Mouse (Mus musculus) midbrain, embryonic 15.5 days (tissue): ENCODE measurements at regions not wholly inside any gene's neighbourhood (a gene's known extent, or its start where the extent isn't known, plus 50 kb on each side); places are given as distances from the start of the nearest gene placed in this dataset.
"Not testable (repeated sequence)": the region's sequence is repeated elsewhere in the genome, so short reads cannot be mapped to it uniquely, and the experiment has no call there.

Experiments
- ATAC-seq: fragments of 200-750 bp; cut with Nextera tagmentation; replicated peaks from 2 replicates; pipeline ENCODE4 v1.8.0; 2017; ENCODE audit warnings: moderate TSS enrichment
- H3K27ac ChIP-seq: fragments of 300-500 bp; sonication (generic); 2 replicates; pipeline ENCODE4 v1.5.1; 2015; ENCODE audit warnings: mild to moderate bottlenecking, inconsistent platforms
- H3K27me3 ChIP-seq: fragments of 300-500 bp; sonication (generic); replicated peaks from 2 replicates; pipeline ENCODE4 v1.6.1; 2015; ENCODE audit warnings: inconsistent platforms
- H3K36me3 ChIP-seq: fragments of 300-500 bp; sonication (generic); replicated peaks from 2 replicates; pipeline ENCODE4 v1.6.1; 2015; ENCODE audit warnings: inconsistent platforms
- H3K4me1 ChIP-seq: fragments of 300-500 bp; sonication (generic); 2 replicates; pipeline ENCODE4 v1.6.1; 2015; ENCODE audit warnings: inconsistent platforms
- H3K4me2 ChIP-seq: fragments of 300-500 bp; sonication (generic); 2 replicates; pipeline ENCODE4 v1.6.1; 2015; ENCODE audit warnings: inconsistent platforms, mild to moderate bottlenecking, moderate library complexity
- H3K4me3 ChIP-seq: fragments of 300-500 bp; sonication (generic); 2 replicates; pipeline ENCODE4 v1.5.1; 2015; ENCODE audit warnings: mild to moderate bottlenecking, inconsistent platforms
- H3K9ac ChIP-seq: fragments of 300-500 bp; sonication (generic); 2 replicates; pipeline ENCODE4 v1.6.1; 2015; ENCODE audit warnings: mild to moderate bottlenecking, inconsistent platforms
- H3K9me3 ChIP-seq: fragments of 300-500 bp; sonication (generic); 2 replicates; pipeline ENCODE4 v1.6.1; 2016; ENCODE audit warnings: inconsistent platforms
- WGBS: fragments of 180-500 bp; shearing (Covaris S2); methylation state at CpG from one replicate; pipeline ENCODE4 v1.1.7; 2015; ENCODE audit warnings: mixed read lengths; 5-methylcytosine and 5-hydroxymethylcytosine counted together

DNA sequence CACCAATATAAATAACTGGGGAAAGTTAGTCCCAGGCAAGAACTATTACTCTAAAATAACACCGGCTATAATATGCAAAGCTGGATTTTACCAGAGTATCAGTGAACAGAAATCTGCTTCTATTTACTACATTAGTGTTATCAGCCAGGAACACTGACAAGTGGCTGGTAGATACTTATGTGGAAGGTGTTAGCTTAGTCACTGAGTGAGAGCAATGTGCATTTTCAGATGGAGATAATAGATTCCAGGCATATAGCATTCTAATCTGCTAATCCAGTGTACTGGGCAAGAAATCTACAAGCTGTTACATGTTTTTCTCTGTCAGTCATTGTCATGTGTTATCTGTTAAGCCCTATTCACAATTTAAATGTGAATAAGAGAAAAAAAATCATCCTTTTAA, 1054.6 kb upstream of the Rag2 start:
- not testable (repeated sequence) for H3K9ac ChIP-seq, ATAC-seq
- no CpG with 5 or more reads among the region's 1 CpGs for WGBS

DNA sequence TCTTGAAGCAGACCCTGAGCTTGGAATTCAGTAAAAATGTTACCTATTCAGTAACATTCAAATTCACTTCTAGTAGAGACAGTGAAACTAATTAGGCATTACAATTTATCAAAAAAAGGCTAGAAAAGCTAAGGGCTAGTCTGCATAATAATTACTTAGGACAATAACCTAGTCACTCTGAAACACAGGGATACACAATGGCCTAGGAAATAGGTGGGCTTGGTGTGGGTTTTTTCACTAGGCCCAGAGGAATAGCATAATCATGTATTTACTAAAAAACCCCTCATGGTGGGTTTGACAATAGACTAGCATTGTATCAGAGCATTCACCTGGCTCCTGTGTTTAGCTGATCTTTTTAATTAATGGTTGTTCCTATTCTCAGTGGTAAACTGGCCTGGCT, 1033.9 kb upstream of the Rag2 start:
- H3K4me2 ChIP-seq, ATAC-seq, H3K27ac ChIP-seq, H3K9me3 ChIP-seq, H3K4me1 ChIP-seq, H3K27me3 ChIP-seq, H3K36me3 ChIP-seq, H3K4me3 ChIP-seq, H3K9ac ChIP-seq: not testable (repeated sequence)

More for the DNA sequence above, 1054.6 kb upstream of the Rag2 start:
- not testable (repeated sequence) for H3K36me3 ChIP-seq, H3K9me3 ChIP-seq, H3K4me1 ChIP-seq, H3K4me2 ChIP-seq, H3K27me3 ChIP-seq, H3K27ac ChIP-seq, H3K4me3 ChIP-seq

DNA sequence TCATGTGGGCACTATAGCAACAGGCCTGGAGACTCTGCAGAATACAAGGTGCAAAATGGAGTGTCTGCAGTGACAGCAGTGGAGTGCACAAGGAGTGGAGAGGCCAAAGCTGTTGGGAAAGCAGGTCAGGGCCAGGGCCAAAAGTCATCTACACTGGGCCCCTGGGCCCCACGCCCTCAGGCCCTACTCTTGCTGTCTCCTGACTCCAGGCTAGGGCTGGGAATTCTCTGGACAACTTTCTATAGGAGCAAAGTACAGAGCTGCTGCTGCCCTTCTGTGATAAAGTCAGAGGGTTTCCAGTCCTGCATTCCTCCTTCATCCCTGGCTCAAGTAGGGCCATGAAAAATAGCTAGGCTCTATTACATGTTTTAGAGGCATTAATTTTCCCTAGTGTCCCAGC, 998.3 kb upstream of the Rag2 start:
- not testable (repeated sequence) for H3K27me3 ChIP-seq, H3K36me3 ChIP-seq, ATAC-seq, H3K4me3 ChIP-seq, H3K9me3 ChIP-seq, H3K27ac ChIP-seq, H3K9ac ChIP-seq, H3K4me2 ChIP-seq, H3K4me1 ChIP-seq
- no CpG with 5 or more reads among the region's 1 CpGs for WGBS

DNA sequence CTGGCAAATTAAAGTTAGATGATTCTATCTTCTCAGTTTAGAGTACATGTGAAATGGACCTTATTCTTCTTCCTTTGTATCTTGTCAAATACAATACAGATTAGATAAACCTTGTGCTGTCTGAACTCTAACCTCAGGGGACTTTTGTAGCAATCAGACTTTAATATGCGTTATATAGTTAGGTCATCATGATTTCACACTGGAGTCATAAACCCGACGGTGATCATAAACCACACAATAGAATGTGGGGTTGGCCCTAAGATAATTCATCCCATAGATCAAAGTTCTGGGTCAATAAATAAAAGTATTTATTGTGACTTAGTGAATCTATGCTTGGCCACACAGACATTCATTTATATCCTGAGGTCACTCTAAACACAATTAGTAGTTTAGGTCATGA, 971.8 kb upstream of the Rag2 start:
- WGBS: no CpG with 5 or more reads among the region's 3 CpGs
- H3K27ac ChIP-seq, H3K36me3 ChIP-seq, H3K9me3 ChIP-seq, H3K4me3 ChIP-seq, ATAC-seq, H3K4me1 ChIP-seq, H3K9ac ChIP-seq, H3K27me3 ChIP-seq, H3K4me2 ChIP-seq: not testable (repeated sequence)

DNA sequence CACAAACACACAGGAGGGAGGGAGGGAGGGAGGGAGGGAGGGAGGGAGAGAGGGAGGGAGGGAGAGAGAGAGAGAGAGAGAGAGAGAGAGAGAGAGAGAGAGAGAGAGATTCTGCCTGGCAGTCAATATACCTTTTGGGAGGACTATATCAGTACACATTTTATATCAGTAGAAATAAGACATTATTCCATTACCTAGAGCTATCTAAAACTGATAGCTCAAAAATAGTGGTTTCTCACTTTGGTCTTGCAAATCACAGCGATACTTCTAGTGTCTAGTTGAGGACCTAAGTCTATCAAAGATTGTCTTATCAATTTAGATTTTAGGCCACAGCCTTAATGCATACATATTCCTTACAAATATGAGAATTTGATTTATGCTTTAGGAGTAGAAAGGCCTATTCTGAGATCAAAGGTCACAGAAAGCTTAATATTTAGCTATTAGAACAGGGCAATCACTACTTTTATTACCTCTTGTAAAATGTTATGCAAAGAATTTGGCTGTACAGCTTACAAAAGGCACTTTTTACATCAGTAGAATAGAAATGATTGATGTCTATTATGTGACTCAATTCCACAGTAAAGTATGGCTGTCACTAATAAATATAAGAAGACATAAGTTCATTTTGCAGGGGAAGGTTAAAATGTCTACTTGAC, 953.0 kb upstream of the Rag2 start:
- not testable (repeated sequence) for H3K4me1 ChIP-seq, H3K27me3 ChIP-seq, H3K27ac ChIP-seq, H3K4me3 ChIP-seq, H3K36me3 ChIP-seq, H3K9me3 ChIP-seq, H3K9ac ChIP-seq, H3K4me2 ChIP-seq, ATAC-seq
- no CpG with 5 or more reads among the region's 1 CpGs for WGBS

DNA sequence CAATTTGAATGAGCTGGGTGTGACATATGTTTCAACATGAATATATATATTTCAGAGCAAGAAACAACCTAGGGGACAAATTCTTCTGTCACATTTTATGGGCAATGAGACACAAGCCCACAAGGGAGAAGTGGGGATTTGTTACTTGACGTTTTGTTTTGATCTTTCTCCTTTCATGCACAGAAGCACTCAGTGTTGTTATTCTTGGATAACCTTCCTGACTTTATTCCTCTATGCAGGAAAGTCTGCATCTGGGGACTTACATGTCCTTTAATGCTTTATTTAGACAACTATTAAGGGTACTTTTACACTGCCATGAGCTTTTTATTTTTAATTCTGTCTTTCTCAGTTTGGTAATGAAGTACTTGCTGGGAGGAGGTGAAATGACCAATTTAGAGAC, 916.1 kb upstream of the Rag2 start:
- not testable (repeated sequence) for H3K9ac ChIP-seq, H3K4me3 ChIP-seq, H3K27me3 ChIP-seq, H3K36me3 ChIP-seq, H3K4me2 ChIP-seq, H3K4me1 ChIP-seq, ATAC-seq, H3K9me3 ChIP-seq, H3K27ac ChIP-seq
- no CpG with 5 or more reads among the region's 1 CpGs for WGBS

DNA sequence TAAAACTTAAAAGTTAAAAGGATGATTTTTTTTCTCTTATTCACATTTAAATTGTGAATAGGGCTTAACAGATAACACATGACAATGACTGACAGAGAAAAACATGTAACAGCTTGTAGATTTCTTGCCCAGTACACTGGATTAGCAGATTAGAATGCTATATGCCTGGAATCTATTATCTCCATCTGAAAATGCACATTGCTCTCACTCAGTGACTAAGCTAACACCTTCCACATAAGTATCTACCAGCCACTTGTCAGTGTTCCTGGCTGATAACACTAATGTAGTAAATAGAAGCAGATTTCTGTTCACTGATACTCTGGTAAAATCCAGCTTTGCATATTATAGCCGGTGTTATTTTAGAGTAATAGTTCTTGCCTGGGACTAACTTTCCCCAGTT, 881.2 kb upstream of the Rag2 start:
- H3K9me3 ChIP-seq, H3K4me2 ChIP-seq, H3K27ac ChIP-seq, ATAC-seq, H3K4me1 ChIP-seq, H3K27me3 ChIP-seq, H3K36me3 ChIP-seq, H3K4me3 ChIP-seq, H3K9ac ChIP-seq: not testable (repeated sequence)
- WGBS: no CpG with 5 or more reads among the region's 1 CpGs

DNA sequence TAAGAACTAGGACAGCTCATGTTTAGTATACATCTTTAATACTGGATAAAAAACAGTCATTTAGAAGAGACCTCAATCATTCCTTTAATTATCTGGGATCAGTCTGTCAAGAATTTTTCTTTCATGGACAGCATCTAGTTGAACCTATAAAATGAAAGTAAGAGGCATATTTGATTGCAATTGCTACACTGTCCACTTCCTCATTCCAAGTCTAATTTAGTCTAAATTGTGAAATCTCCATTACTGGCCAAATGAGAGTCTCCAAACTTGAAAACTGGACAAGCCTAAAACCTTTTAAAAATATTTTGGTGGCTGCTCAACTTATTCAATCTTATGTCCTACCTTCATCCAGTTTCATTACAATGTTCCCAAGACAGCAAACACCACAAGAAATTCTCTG, 869.5 kb upstream of the Rag2 start:
- ATAC-seq, H3K27me3 ChIP-seq, H3K4me1 ChIP-seq, H3K9me3 ChIP-seq, H3K9ac ChIP-seq, H3K4me2 ChIP-seq, H3K27ac ChIP-seq, H3K4me3 ChIP-seq, H3K36me3 ChIP-seq: not testable (repeated sequence)

DNA sequence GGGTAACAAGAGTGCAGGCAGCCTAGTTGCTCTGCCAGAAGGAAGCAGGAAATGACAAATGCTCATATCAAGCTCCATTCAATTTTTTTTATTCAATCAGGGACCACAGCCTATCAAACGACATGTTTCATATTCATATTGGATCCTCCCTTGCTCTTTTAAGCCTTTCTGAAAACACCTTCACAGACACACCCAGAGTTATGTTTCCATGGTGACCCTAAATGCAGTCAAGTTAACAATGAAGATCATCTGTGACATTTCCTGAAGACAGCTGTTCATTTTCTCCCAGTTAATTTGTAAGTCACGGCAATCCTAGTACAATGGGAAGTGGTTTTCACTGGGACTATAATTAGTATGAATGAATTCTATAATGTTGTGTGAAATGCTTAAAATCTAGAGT, 839.1 kb upstream of the Rag2 start:
- Histone ChIP-seq H3K36me3 (no peaks in the 10 kb centered on the region), H3K27me3 (no peaks in the 10 kb centered on the region), H3K27ac (no peak overlapping the region), H3K4me3 (no peak overlapping the region), H3K4me2 (no peak overlapping the region), H3K4me1 (no peaks in the 10 kb centered on the region), H3K9me3 (no peaks in the 10 kb centered on the region), H3K9ac (no peak overlapping the region)
- ATAC-seq: no peak
- WGBS: 52% methylated on average over 2 of the region's 2 CpGs

DNA sequence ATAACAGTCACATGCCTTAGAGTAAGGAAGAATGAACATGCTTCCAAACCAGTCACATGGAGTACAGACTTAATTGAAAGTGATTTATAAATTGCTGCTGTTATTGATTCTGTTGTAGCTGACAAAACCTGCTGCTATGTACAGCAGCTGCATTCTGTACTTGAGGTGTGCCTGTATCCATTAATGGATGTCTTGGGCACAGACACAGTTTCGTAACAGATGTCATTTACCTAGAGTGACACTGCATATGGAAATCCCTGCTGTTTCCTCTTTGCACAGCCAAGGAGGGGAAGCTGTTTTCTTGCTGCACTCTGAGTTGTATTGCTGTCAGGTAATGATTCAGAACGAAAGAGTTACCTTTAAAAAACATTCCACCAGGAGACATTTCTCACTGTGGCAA, 828.9 kb upstream of the Rag2 start:
- Histone ChIP-seq H3K27me3 (no peaks in the 10 kb centered on the region), H3K36me3 (no peaks in the 10 kb centered on the region), H3K9me3 (no peaks in the 10 kb centered on the region), H3K9ac (no peak overlapping the region), H3K4me3 (no peak overlapping the region), H3K4me2 (no peak overlapping the region), H3K27ac (no peak overlapping the region), H3K4me1 (no peaks in the 10 kb centered on the region)
- 67% methylated on average over 2 of the region's 2 CpGs for WGBS
- peak; percentile 30 for ATAC-seq

DNA sequence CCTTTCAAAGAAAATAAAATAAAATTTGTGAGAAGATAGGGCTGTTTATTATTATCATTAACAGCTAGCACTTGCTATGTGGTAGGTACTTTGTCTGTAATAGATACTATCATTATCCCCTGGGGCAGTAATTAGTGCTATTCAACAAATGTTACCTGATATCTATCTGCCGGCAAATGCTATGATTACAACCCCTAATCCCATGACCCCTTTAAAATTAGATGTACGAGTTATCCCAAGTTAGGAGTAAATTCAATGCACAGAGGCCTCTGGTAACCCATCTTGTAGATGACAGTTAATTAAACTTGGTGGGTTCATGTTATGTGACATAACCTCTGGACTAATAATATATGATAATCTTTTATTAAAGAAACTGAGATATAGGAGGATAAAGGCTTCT, 827.7 kb upstream of the Rag2 start:
- no peaks in the 10 kb centered on the region for H3K9me3 ChIP-seq
- no peak overlapping the region for H3K4me3 ChIP-seq
- 73% methylated on average over 2 of the region's 2 CpGs for WGBS
- no peaks in the 10 kb centered on the region for H3K36me3 ChIP-seq
- H3K4me1 ChIP-seq: no peaks in the 10 kb centered on the region
- no peak for ATAC-seq
- no peak overlapping the region for H3K4me2 ChIP-seq
- H3K9ac ChIP-seq: no peak overlapping the region
- no peaks in the 10 kb centered on the region for H3K27me3 ChIP-seq
- no peak overlapping the region for H3K27ac ChIP-seq

DNA sequence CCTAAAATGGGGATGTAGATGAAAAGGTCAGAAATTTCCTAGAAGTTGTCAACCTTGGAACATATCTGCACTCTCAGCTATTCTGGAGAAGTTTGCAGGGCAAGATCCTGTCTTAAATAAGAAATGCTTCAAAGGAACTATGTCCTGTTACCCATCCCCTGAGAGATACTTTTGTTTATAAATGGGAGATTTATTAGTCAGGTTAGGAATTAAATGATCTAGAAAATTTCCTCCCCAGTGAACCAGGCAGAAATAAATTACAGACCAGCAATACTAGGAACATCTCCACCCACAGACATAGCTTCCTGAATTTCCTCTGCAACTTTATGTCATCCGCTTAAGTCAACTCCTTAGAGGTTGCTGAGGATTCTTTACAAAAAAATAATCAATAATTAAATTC, 827.0 kb upstream of the Rag2 start:
- H3K27me3 ChIP-seq: no peaks in the 10 kb centered on the region
- 94% methylated on average over 1 of the region's 1 CpGs for WGBS
- H3K27ac ChIP-seq: no peak overlapping the region

DNA sequence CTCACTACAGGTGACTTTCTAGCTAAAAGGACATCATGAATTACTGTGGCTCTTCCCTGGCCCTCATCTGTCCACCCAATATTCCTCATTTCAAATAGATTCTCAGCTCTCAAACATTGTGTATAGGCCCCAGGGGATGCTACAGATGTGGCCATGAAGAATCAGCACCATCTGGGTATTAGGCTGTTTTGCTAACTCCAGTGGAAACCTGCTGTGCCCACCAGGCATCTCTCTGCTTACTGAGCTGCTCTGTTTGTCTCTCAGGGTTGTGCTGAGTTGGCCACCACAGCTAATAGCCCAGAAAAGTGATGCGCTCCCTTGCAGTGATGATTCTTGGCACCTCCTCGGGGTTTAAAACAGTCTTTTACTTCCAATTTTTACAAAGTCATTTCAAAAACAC, 812.0 kb upstream of the Rag2 start:
- Histone ChIP-seq H3K27ac (no peak overlapping the region), H3K9ac (no peak overlapping the region), H3K4me1 (no peaks in the 10 kb centered on the region), H3K27me3 (no peaks in the 10 kb centered on the region), H3K4me2 (no peak overlapping the region), H3K36me3 (no peaks in the 10 kb centered on the region), H3K9me3 (no peaks in the 10 kb centered on the region), H3K4me3 (no peak overlapping the region)
- ATAC-seq: no peak
- 80% methylated on average over 2 of the region's 2 CpGs for WGBS

More for the DNA sequence above, 827.0 kb upstream of the Rag2 start:
- H3K9me3 ChIP-seq: no peaks in the 10 kb centered on the region
- no peak for ATAC-seq
- no peaks in the 10 kb centered on the region for H3K36me3 ChIP-seq
- H3K4me3 ChIP-seq: no peak overlapping the region
- H3K9ac ChIP-seq: no peak overlapping the region
- H3K4me1 ChIP-seq: no peaks in the 10 kb centered on the region
- H3K4me2 ChIP-seq: no peak overlapping the region
